Mouse (Mus musculus) brain, embryonic 14.5 days (tissue): ENCODE measurements at regions not wholly inside any gene's neighbourhood (a gene's known extent, or its start where the extent isn't known, plus 50 kb on each side); places are given as distances from the start of the nearest gene placed in this dataset.

Experiments used
- DNase-seq: peaks from one replicate; pipeline ENCODE4 v3.0.0-alpha.2; 2011; ENCODE audit warnings: low read depth
- CTCF ChIP-seq: fragments of 200-500 bp; IDR thresholded peaks from 2 replicates; pipeline ENCODE4 v1.5.1; 2012; ENCODE audit warnings: inconsistent platforms, mild to moderate bottlenecking, moderate library complexity, borderline replicate concordance; ENCODE audit not compliant: insufficient read depth, insufficient read length; ENCODE audit errors: extremely low read depth
- POLR2A ChIP-seq: fragments of 200-500 bp; IDR thresholded peaks from 2 replicates; pipeline ENCODE4 v1.6.1; 2012; ENCODE audit warnings: mild to moderate bottlenecking, inconsistent platforms, borderline replicate concordance; ENCODE audit not compliant: poor library complexity, insufficient read depth, insufficient read length, severe bottlenecking; ENCODE audit errors: extremely low read depth

DNA sequence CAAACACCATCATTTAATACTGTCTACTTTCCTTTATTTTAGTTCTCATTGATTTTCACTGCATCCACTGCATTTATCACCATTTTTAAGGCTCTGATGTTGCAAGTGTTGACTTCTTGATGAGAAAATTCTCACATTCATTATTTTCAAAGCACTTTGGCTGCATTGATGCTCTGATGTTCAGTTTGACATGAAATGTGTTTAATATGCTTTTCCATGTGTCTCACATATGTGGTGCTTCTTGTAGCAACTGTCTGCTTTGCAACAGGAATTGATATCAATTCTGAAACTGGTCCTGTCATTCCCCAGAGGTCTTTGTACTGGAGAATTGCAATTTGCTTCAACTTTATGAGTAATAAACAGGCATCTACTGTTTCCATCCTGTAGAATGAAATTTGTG, 1676.1 kb upstream of the Flrt2 start:
- TF ChIP-seq CTCF, result no peak
- DNase-seq, result peak; percentile 75

DNA sequence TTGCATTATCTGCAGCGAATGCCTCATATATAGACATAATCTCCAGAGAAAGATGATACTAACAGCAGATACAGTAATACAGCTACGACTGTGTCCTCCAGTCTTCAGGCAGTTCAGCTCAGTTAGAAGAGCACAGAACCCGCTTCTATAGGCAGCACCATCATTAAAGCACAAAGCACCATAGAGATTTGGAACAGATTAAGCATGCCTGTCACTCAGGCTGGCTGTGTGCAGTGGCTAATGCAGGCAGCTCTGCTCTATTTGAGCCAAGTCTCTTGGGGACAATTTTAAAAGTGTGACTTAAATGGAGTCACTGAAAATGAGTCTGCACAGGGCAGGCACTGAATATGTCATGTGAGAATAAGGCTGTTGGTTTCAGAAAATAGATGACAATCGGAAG, 1660.7 kb upstream of the Flrt2 start:
- peak; percentile 87 for DNase-seq
- no peak for TF ChIP-seq CTCF
- no peak for TF ChIP-seq POLR2A

DNA sequence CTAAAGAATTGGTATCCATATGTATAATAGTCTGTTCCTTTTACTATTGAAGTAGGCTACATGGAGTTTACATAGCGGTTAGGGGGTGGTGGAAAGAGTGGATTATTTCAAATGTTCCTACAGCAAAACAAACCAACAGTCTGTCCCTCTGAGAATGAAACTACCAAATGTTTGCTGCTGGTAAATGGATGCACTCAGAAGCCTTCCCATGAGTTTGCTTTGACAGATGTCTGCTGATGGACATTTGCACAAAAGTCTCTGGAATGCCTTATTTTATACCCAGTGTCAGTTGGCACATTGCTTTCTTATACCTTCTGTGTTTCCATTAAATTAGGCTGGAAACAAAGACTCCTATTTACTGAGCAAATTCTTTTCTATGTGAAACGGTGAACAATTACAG, 1644.1 kb upstream of the Flrt2 start:
- TF ChIP-seq CTCF, result no peak
- no peak for TF ChIP-seq POLR2A

DNA sequence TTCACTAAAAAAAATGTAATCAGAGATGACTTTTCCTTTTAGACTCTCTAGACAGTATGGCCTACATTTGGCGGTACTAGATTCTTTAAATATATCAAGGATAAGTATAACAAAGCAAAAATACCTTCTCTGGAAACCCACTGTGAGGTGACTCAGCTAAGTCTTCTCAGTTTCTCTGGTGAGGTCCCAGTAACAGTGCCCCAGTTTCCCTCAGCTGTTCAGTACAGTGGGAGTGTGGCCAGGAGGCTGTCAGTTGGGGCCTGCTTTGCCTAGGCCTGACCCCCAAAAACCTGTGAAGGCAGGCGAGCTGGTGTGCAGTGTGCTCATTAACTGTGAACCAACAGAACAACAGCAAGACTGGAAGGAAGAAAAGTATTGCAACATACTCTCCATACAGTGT, 1634.3 kb upstream of the Flrt2 start:
- DNase-seq, result no peak
- TF ChIP-seq CTCF (no peak), POLR2A (no peak)

More for the DNA sequence above, 1644.1 kb upstream of the Flrt2 start:
- DNase-seq, result peak; percentile 88

DNA sequence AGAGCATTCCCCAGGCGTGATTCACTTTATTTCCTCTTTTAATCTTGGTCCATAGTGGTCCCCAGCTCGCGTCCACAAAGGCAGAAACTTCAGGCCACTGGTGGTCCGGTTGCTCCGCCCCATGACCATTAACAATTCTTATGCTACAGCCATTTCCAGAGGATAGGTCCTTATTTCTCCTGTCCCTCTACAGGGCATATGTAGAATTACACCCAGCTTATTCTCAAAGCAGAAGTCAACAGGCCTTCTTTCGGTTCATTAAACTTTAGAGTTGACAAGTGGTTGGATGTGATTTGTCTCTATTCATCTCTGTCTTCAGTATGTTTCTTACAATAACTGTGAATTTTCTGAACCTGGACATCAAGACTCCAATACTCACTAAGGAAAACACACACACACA, 1632.4 kb upstream of the Flrt2 start:
- TF ChIP-seq CTCF (no peak; the same call in 1 of the 2 replicates), POLR2A (no peak)
- no peak for DNase-seq

DNA sequence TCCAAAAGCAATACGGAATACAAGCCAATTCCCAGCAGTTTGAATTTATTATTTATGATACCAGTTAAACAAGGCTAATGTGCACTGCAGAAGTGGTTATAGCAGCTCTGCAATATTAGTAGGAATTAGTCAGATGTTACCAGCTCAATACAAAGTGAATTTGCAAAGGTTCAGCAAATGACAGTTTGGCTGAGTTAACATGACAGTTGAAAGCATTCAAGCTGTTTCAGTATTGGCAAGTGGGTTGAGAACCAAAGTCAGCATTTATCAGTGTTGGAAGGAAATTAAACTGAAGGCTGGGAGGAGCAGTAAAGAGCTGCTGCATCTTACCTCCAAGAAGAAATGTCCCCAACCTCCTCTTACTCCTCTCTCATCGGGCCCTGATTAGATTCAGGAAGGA, 1631.7 kb upstream of the Flrt2 start:
- peak; percentile 73 for DNase-seq

DNA sequence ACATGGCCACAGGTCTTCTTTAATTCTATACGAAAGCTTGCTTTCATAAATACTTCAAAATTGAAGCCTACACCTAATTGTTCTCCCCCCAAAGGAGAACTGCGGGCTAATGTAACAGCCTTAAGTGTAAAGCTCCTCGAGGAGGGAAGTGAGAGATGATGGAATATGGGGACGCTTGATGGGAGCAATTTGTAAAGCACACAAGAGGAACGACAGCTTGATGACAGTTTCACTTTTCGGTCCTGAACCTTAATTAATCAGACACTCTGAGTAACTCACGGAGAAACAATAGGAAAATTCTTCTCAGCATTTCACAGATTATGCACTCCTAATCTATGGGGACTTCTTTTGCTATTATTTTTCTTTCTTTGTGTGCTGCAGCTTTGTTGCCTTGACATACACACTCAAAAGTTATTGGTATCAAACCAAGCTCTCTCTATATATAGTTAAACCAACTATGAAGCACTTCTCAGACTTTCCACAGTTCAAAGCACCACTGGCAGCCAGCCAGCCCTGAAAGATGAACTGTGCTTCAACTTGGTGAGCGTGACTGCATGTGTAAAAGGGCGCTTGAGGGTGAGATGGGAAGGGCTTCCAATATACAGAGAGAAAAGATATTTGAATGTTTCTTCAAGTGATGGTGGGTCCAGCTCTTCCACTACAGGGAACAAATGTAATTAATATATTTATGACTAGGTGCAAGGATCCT, 1625.4 kb upstream of the Flrt2 start:
- TF ChIP-seq CTCF (no peak), POLR2A (no peak)
- DNase-seq, result peak; percentile 65

More for the DNA sequence above, 1631.7 kb upstream of the Flrt2 start:
- TF ChIP-seq CTCF, result no peak
- no peak for TF ChIP-seq POLR2A

DNA sequence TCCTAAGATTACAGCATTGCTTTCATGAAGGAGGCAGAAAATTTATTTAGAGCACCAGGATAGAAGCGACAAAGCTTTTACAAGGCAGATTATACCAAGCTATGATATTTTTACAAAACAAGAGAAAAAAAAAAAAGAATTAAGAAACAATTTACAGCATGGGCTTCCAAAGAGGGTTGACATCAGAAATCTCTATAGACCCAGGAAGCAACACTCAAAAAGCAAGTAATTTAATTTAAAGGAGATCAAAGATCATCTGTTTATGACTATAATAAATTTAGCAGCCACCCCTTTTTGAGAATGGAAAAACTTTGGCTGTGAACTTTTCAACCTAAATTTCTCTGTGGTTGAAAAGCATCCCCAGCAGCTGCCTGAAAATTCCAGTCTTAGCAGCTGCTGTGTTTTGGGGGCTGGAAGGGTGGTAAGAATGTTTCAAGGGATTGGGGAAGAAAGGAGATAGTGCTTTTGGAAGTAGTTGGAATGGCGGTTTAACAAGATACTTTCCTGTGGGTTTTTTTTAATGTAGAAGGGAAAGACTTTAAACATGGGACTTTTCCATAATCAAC, 1621.0 kb upstream of the Flrt2 start:
- TF ChIP-seq POLR2A (no peak), CTCF (no peak)
- DNase-seq, result no peak

DNA sequence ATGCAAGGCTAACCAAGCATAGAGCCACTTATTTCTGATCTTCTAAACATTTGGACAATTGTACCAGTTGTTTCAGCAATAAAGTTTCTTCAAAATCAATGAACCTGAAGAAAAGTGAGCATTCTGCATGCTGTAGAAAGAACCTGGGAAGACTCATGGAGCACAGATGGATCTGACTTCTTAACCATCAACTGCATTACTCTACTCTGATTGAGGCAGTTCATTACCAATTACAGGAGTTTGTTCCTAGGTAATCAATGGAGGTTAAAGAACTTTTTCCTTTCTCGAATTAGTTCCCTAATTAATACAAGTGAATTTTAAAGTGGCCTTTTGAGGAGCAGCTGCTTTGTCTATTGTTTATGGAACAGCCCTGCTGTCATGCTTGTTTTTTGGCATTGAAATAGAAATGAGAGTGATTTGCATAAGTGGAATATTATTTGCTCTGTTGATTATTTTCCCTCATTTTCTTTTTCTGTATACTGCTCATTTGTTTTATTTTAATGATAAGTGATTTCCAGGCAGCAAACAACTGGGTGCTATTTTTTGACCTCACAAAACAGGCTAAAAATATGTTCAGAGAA, 1586.4 kb upstream of the Flrt2 start:
- TF ChIP-seq POLR2A (no peak), CTCF (no peak)
- DNase-seq, result peak; percentile 66

DNA sequence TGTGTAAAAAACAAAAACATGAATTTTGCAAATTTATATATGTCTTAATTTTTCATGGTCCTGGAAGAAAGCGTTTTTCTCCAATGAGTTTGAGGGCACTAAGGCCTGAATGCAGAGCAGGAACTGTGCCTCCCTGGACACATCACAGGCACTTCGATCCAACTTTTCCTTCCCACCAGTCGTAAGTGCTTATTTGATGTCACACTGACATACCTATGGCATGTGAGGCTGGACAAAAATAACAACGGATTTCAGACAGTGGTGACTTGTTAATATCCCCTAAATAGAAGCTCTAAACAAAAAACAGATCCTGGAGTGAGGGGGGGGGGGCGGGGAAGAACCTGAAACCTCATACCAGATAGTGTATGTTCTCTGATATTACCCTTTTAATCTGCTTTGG, 1541.9 kb upstream of the Flrt2 start:
- DNase-seq, result no peak
- no peak for TF ChIP-seq CTCF

DNA sequence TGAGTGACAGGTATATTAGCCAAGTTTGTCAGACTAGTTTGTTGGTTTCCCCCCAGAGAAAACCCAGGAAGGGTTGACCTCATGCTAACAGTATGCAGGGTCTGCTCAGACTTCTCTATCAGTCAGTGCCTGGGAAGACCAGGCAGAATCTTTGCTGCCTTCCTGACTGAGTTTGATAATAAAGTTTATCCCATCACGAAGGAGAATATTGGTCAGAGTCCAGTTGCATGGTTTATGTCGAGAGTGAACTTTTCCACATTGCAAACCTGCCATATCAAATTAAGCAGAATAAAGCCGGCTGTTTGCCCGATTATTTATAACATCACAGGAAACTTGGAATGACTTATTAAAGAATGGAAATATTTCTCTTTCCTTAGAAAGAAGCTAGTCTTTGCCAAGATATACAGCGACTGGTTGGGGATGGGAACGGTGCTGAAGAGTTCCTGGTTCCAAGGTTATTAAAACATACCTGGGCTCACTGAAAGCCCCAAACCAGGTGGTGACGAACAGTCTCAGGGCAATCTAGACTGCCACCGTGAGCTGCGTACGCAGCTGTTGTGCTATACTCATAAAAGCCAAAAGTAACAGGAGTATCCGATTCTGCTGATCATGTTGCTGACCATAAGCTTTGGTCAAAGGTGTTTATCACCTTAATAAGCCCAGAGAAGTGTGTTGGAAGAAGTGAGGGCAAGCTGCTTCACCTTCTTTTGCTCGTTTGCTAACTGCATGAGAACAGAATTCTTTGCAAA, 1536.7 kb upstream of the Flrt2 start:
- TF ChIP-seq CTCF (no peak), POLR2A (no peak)
- DNase-seq, result no peak
